Mouse (Mus musculus) layer of hippocampus, postnatal 14 days (tissue): ENCODE measurements around the gene Tenm3. TPM values are rescaled to one million over a fixed set of nuclear protein-coding genes. Genes with fewer than 3 reads are reported as not detected.
"Not testable (repeated sequence)": the region's sequence is repeated elsewhere in the genome, so short reads cannot be mapped to it uniquely, and the experiment has no call there.

Experiments
- DNase-seq, 2 experiments: peaks; one replicate each; pipeline ENCODE4 v3.0.0; 2021 to 2022; ENCODE audit warnings: low spot score in 2 of 2, mixed read lengths in 1 of 2
- total RNA-seq, 2 experiments: library from RNA; stranded (reverse); gene quantifications; 2 replicates each; pipeline ENCODE4 v1.2.3; 2021

Tenm3 gene
- total RNA-seq, 2 experiments from 2014 or later = 79.8 to 101 TPM

DNA sequence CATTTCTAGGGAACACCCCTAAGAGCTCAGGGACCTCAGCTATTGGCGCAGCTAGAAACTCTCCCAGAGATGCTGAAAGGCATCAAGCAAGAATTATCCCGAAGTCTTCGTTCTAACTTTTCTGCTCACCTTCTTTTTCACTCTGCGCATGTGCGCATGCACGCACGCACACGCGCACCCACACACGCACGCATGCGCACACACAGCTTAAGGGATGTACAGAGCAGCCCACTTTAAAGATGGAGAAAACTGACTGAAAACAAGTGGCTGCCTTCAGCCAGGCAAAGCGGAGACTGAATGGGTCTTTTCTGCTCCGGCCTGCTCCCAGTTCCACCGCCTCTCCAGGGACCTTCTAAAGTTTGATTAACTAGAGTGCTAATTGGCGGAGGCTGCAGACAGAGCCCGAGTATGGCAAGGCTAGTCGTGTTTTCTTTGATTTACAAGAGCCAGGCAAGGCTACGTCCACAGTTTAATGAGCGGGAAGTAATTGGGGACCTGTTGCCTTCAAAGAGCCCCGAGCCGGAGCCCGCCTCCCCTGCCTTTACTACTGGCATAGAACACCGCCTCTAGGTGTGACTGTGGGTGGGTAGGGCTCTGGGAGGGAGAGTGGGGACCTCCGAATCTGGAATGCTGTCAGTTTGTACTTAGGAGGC lies 623.1 kb downstream of the Tenm3 start:
- DNase-seq = no peak

DNA sequence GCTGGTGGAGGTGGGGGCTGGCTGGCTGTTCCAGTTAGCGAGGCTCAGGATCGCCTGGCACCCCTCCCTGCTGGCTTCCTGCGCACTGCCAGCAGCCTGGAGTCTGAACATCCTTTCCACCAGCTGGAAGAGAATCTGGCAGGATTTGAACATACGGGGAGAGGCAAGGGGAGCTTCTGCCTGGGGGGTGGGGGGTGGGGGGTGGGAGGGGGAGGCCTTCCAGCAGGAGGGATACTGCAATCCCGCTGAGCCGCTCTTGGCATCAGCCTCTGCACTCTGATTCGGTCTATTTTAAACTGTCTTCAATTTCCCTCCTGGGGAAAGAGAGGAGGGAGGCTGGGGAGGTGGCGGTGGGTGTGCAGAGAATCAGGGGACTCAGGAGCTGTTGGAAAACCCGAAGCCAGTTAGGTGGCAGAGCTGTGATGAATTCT lies 628.7 kb downstream of the Tenm3 start:
- peak; percentile 66 to 82 for DNase-seq

DNA sequence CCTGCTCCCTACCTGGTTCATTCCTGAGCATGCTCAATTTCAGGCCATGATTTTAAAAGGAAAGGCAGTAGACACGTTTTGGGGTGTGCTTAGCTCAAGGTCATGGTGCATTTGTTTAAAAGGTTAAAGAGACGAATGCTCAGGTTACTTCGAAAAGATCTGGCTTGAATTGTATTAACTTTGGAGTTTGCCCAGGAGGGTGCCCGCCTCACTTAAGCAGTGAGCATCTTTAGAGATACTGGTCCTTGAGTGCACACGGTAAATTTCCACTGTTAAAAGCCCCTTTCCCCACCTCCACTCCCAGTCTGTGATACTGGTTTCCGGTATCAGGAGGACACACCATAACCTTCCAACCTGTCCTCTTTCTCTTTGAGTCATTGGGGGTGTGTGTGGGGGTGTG lies 629.4 kb downstream of the Tenm3 start:
- DNase-seq = no peak

DNA sequence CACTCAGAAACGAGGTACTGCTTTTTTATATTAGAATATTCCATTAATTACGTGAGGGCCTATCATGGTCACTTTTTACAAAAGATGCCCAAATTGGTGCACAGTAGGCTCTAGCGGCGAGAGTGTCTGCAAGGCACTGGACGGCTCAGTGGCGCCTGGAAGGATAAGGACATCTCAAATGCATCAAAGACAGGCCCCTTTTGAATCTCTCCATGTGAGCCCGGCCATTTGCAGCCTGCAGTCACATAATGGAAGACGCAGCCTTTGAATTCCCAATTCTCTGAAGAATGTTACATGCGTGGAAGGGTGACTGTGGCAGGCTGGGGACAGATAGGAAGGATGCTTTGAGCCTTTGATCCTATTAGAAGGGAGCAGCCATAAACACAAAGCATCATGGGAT lies 631.8 kb downstream of the Tenm3 start:
- no peak for DNase-seq

DNA sequence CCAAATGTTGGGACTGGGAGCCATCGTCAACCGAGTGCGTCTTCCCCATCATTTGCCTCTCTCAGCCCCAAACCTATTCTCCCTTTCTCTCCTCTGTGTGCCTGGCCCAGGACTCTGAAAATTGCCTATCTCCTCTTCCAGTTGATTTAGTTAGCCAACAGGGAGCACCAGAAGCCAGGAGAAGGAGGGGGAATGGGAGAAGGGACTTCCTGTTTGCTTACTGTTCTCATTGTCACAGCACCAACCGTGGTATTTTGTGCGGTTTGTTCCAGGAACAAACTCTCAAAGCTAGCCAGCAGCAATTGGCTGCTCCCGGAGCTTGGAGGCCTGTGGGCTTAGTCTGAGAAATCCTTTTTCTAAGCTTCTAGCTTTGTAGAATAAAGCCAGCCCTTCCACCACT lies 636.2 kb downstream of the Tenm3 start:
- DNase-seq = peak; percentile 19 to 52

DNA sequence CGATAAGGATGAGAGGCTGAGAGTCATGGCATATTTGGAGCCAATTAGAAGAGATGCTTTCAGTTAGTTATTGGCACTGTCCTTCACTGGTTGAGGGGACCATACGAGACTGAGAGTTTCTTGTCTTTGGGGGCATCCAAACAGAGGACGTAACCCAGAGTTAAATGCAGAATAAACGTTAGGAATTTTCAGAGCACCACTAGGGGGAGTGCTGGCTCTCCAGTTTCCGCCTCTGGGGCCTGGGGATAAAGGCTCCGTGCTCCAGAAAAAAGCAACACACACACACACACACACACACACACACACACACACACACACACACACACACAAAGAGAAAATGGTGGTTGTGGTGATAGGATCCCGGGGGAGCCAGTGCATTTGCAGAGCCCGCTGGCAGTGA lies 636.8 kb downstream of the Tenm3 start:
- no peak for DNase-seq

DNA sequence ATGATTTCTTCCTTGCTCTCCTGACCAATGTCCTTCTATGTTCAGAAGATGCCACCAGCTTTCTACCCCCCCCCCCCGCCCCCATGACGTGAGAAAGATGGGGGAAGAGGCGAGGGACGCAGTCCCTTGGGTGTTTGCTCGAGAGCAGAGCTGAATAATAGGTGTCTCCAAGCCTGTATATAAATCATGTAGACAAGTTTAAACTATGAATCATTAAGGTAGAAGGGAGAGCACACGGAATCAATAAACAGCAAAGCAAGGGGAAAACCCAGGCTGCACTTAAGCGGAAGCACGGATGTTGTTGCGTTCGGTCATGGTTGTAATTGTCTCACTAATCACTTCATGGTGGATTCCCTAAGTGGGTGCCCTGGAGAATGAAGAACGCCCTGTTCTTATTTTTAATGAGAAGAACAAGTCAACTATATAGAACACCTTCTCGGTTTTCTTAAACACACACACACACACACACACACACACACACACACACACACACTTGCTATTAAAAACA lies 638.9 kb downstream of the Tenm3 start:
- DNase-seq = no peak

DNA sequence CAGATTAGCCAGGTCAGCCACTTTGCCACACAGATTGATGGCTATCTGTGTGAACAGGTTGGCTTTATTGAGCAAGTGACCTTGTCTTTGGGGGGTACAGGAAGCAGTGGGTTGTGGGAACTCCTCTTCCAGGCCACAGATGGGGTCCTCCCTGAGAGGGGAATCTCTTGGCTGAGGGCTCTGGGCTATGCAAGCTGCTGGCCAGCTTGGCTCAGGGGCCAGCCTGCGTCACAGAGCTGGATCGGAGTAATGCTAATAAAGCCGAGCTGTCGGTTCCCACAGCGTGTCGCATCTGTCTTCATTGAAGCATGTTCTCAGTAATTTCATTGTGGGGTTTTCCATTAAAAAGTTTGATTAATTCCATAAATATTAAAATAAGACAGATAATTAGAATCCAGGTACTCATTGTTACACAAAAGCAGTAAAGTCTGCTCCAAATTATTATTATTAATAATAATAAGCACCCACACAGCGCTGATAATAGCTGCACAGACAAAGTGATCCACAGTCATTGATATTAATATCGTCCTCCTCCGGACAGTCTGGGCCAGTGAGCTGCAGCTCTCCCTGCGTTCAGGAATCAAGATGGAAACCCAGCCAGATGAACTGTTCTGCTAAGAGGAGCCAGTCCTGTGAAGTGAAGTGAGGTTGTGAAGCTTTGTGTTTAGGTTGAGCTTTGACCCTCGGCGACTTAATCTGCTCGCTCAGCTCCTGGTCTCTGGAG lies 639.5 kb downstream of the Tenm3 start:
- peak in 1 of 2 experiments; percentile 47 for DNase-seq

DNA sequence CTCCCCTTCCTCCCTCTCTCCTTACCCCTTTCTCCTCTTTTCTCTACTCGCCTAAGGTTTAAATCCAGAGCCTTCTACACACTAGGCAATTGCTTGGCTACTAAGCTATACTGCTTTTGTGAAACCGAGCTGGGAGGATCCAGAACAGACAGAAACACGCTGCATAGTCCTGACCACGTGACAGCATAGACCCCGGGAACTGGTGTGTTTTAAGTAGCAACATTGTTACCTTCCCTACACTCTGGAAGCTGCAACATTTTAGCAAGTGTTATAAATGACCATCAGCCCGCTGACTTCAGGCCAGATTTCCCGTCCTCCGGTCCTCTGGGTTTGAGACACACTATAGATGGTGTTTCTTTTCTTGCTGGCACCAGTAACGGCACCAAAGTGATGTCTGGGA lies 640.1 kb downstream of the Tenm3 start:
- no peak for DNase-seq

DNA sequence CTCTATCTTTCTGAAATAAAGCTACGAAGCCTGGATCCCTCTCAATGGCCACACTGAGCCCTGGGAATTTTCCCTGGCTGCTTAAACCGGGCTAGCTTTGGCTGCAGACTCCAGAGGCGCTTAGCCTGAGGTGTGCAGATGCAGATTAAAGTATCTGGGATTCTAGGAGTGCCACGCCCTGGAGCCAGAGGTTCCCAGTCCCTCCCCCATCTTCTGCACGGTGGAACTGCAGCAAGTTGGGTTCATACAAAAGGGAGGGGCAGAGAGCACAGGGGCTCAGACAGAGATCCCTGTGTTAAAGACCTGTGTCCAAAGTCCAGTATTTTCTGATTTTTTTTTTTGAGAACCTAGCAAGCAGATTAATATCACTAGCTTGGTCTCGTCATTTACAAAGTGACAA lies 640.6 kb downstream of the Tenm3 start:
- no peak for DNase-seq

DNA sequence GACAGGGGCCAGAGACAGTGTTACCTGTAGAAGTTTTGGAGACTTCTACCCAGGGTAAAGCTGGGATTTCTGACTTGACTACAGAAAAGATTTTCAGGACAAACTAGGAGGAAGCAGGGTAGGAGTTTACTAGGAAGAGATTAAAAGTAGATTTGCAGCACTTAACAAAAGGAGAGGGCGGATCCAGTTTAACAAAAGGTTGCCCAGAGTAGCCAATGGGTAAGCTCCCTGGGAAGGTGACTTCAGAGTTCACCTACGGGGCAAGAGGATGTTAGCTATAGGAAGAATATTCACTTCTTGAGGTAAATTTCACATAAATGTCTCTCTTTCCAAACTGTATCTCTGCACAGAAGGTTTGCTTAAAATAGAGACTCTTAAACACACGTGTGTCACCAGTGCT lies 641.1 kb downstream of the Tenm3 start:
- DNase-seq = no peak

DNA sequence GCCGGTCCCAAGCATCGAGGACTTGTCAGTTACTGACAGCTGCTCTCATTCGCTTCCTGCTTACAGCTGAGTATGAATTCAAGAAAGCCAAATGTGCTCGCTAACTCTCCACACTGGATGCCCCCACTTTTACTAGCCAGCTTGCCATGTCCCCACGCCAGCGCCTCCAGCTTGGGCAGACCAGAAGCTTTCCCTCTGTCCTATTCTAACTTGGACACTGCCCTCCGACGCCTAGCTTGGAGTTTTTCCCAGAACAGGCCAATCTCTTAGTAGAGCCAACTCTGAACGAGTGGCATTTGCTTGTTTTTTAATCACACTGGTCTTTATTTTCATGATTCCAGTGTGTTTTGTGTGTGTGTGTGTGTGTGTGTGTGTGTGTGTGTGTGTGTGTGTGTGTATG lies 644.6 kb downstream of the Tenm3 start:
- DNase-seq = no peak

DNA sequence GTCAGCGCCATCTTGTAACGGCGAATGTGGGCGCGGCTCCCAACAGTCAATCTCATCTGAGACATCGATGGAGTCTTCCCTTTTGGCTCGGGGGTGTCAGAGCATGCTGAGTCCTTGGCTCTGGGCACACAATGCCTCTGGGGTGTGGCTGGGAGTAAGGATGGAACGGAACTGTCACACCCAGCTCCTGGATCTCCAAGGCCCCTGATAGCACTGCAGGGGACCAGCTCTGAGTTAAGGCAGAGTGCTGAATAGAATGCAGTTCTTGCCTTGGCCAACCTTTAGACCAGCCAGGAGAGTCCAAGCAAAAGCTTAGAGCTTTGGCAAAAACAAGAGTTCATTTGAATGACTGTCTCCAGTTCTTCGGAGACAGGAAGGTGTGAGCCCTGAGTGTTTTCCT lies 647.8 kb downstream of the Tenm3 start:
- DNase-seq = no peak

DNA sequence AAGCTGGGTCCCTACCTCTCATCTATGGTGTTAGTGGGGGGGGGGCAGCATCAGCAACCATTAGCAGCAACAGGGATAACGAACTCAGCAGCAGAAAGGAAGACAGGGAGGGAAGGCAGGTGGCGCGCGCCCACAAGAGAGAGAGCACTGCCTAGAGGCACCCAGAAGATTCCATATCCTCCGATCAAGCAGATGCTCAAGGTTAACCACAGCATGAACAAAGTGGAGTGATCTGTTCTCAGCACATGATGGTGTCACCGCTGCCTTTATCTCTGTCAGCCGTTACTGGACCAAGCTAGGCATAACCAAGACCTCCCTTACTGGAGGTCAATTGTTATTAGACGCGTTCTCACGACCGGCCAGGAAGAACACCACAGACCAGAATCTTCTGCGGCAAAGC lies 655.2 kb downstream of the Tenm3 start:
- DNase-seq = no peak

DNA sequence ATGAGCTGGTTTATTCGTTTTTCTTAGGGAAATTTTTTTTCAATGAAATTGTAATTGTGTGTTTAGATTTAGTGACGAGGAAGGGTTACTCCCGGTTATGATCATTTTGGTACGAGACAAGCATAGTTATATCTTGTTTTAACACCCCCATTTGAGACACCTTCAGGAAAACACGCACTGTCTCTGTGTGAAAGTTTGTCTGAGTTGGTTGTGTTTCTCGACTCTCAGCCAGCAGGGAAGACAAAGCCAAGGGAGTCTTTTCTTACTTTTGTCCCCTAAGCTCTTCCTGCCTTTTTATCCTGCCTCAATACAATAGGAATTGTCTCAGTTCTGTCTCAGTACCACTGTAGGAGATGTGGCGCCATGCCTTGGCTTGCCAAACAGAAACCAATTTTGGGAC lies 660.0 kb downstream of the Tenm3 start:
- no peak for DNase-seq

DNA sequence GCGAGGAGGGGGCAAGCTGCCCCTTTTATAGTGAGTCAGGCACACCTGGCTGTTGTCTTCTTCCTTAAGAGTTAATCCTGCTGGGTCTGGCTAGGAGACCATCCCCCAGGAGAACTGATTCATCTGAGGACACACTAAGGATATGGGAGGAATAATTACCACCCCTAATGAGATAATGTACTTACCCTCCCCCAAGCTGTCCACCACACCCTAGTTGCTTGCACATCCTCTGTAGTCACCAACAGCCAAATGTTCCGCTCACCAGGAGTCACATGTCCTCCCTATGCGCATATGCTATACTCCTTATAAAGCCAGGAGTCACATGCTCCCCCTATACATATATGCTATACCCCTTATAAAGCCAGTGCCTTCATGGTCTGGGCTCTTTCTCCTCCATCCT lies 662.8 kb downstream of the Tenm3 start:
- DNase-seq = no peak

DNA sequence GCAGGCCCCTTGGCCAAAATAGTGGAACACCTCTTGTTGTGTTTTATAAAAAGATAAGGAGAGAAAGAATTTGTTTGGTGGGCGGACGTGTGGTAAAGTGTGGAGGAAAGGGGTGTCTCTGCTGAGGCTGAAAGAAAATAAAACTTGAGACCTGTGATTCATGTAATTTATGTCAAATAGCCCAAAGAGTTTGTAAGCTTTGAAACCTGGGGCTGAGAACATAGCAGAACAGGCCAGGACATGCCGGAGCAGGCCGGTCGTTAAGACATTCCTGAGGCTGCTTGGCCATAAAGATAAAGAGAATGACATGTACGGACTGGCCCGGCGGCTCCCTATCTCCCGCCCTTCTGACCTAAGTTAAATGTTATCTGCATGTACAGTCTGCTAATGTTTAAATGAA lies 663.6 kb downstream of the Tenm3 start:
- not testable (repeated sequence) for DNase-seq

DNA sequence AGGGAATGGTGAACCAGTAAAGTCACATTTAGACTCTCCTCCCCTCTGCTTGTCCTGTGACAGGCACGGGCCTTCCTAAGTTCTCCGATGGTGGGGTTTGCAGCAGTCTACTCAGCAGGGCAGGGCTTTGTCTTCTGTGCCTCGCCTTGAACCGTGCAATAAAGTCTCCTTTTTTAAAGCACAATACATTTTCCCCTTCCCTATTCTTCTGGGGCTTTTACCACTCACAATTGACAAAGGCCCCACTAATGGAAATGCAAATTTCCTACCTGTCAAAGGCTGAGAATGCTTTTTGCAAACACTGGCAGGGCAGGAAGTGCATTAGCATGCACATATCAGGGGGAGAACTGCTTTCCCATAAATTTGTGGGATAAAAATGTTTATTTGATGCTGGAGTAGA lies 664.8 kb downstream of the Tenm3 start:
- no peak for DNase-seq

DNA sequence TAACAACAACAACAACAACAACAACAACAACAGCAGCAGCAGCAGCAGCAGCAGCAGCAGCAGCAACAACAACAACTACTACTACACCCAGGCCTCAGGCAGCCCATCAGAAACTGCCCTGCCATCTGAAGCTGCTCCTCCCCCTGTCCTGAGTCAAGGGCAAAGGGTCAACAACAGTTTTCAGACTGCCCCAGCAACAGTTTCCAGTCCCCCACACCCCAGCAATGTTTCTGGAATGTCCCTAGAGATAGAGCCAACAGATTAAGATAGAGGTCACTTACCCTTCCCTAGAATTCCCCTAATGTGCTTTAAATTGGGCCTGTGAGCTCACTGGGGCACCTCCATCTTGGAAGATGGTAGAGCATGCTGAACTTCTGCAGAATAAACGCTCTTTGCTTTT lies 665.9 kb downstream of the Tenm3 start:
- no peak for DNase-seq
